Mouse (Mus musculus) splenic B cell, adult 2 months (primary cell): ENCODE measurements around the gene Otub1.

ENCODE experiments used
- DNase-seq: peaks from one replicate; pipeline ENCODE4 v3.0.0-alpha.2; 2011; ENCODE audit warnings: low read depth, low spot score
- H3K27me3 ChIP-seq: 2 replicates; pipeline ENCODE4 v1.6.1; 2012; ENCODE audit warnings: mild to moderate bottlenecking, low read length, moderate library complexity, mixed read lengths; ENCODE audit not compliant: control insufficient read depth, poor library complexity, insufficient read depth, severe bottlenecking
- H3K36me3 ChIP-seq: 2 replicates; pipeline ENCODE4 v1.6.1; 2012; ENCODE audit warnings: mild to moderate bottlenecking, low read length, moderate library complexity, mixed read lengths; ENCODE audit not compliant: control insufficient read depth, poor library complexity, insufficient read depth, severe bottlenecking

The Otub1 gene

GRCm38 (mm10) chr19:7151927-7152653 is 54.0 kb downstream of the Otub1 start:
- no peaks in the 10 kb centered on the region for H3K36me3 ChIP-seq
- DNase-seq: no peak
- H3K27me3 ChIP-seq: no peaks in the 10 kb centered on the region

- DNase-seq: no peak
- Histone ChIP-seq H3K36me3 (no peaks in the 10 kb centered on the region), H3K27me3 (no peaks in the 10 kb centered on the region)
Measured at GRCm38 (mm10) chr19:7151300-7151926, 54.7 kb downstream of the Otub1 start.

DNA sequence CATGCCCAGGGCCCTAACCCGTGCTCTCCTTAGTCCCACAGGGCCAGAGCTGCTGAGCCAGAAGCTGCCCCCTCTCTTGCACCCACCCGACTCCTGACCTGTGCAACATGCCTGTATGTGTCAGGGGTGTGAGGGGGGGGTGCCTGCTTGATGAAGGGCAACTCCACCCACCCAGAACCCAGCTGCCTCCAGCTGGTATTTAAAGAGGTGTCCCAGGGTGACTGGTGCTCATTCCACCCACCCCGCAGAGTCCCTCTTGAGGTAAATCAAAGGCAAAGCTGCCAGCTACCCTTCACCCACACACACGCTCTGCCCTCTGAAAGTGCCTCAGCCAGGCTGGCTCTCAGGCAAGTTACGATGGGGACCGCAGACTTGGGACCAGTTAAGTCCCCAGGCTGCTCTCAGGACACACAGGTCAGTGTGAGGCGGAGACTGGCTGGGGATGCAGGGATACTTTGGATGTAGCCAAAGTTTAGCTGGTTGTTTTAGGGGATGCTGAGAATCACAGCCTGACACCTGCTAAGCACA is 56.9 kb downstream of the Otub1 start:
- no peaks in the 10 kb centered on the region for H3K27me3 ChIP-seq
- DNase-seq: no peak
- no peaks in the 10 kb centered on the region for H3K36me3 ChIP-seq

- no peaks in the 10 kb centered on the region for H3K27me3 ChIP-seq
- DNase-seq: no peak
Measured at GRCm38 (mm10) chr19:7148541-7149085, 57.5 kb downstream of the Otub1 start.

More at GRCm38 (mm10) chr19:7148541-7149085, 57.5 kb downstream of the Otub1 start:
- H3K36me3 ChIP-seq: no peaks in the 10 kb centered on the region
